Mouse (Mus musculus) thymus, adult 2 months (tissue): ENCODE data around the gene A230050P20Rik. TPM values are rescaled to one million over a fixed set of nuclear protein-coding genes. Genes with fewer than 3 reads are reported as not detected.

Experiments
- DNase-seq: peaks from one replicate; pipeline ENCODE4 v3.0.0; 2021
- H3K27ac ChIP-seq: fragments of 200-500 bp; 2 replicates; pipeline ENCODE4 v1.5.1; 2012; ENCODE audit warnings: low read length, control low read depth; ENCODE audit not compliant: control insufficient read depth, insufficient read depth
- H3K27me3 ChIP-seq: fragments of 200-500 bp; 2 replicates; pipeline ENCODE4 v1.6.1; 2012; ENCODE audit warnings: mild to moderate bottlenecking, low read length, moderate library complexity, mixed read lengths; ENCODE audit not compliant: control insufficient read depth, insufficient read depth
- H3K36me3 ChIP-seq: fragments of 200-500 bp; 2 replicates; pipeline ENCODE4 v1.6.1; 2012; ENCODE audit warnings: mild to moderate bottlenecking, low read length, moderate library complexity; ENCODE audit not compliant: control insufficient read depth, insufficient read depth
- H3K4me1 ChIP-seq: fragments of 200-500 bp; replicated peaks from 2 replicates; pipeline ENCODE4 v1.6.1; 2012; ENCODE audit warnings: low read length; ENCODE audit not compliant: control insufficient read depth, insufficient read depth
- H3K4me3 ChIP-seq: fragments of 200-500 bp; 2 replicates; pipeline ENCODE4 v1.5.1; 2012; ENCODE audit warnings: mild to moderate bottlenecking, low read length, control low read depth, moderate library complexity; ENCODE audit not compliant: control insufficient read depth, insufficient read depth
- CTCF ChIP-seq: fragments of 200-500 bp; IDR thresholded peaks from 2 replicates; pipeline ENCODE4 v1.5.1; 2012; ENCODE audit warnings: mild to moderate bottlenecking, control low read depth, low read length, moderate library complexity, borderline replicate concordance; ENCODE audit not compliant: control insufficient read depth, poor library complexity, insufficient read depth; ENCODE audit errors: extremely low read depth
- POLR2A ChIP-seq: fragments of 200-500 bp; IDR thresholded peaks from 2 replicates; pipeline ENCODE4 v1.6.1; 2012; ENCODE audit warnings: mild to moderate bottlenecking, low read length, control low read depth, moderate library complexity; ENCODE audit not compliant: control insufficient read depth, poor library complexity, insufficient read depth; ENCODE audit errors: extremely low read depth
- WGBS: fragments of 180-500 bp; shearing (Covaris S2); methylation state at CpG from one replicate; pipeline ENCODE4 v1.1.7; 2018; 5-methylcytosine and 5-hydroxymethylcytosine counted together
- polyA plus RNA-seq: library from polyadenylated mRNA; depleted of rRNA; stranded (reverse); fragments of >200 nt; gene quantifications from 2 replicates; pipeline ENCODE4 v1.2.3, GENCODE M21; 2012

The A230050P20Rik gene
- polyA plus RNA-seq, 1 experiment, result 103 TPM

- peak overlapping the region; percentile 57 for H3K27ac ChIP-seq
- H3K4me1 ChIP-seq, result peaks cover 7% of the 10 kb centered on the region
- WGBS, result 27% methylated on average over 10 of the region's 10 CpGs
- TF ChIP-seq POLR2A (no peak), CTCF (no peak)
- DNase-seq, result peak; percentile 51
- H3K27me3 ChIP-seq, result no peaks in the 10 kb centered on the region
- H3K4me3 ChIP-seq, result peak overlapping the region; percentile 28
- H3K36me3 ChIP-seq, result no peaks in the 10 kb centered on the region
These were observed 10.2 kb downstream of the A230050P20Rik start for GRCm38 (mm10) chr9:20878710-20879065.

- Histone ChIP-seq H3K36me3 (no peaks in the 10 kb centered on the region), H3K27ac (peak within 1 kb of the TSS; percentile 57), H3K4me3 (peak within 1 kb of the TSS; percentile 28), H3K27me3 (no peaks in the 10 kb centered on the region), H3K4me1 (peaks cover 7% of the 10 kb centered on the region)
- TF ChIP-seq CTCF (no peak), POLR2A (no peak)
- no peak for DNase-seq
- 98% methylated on average over 13 of the region's 13 CpGs for WGBS
These were observed 10.8 kb downstream of the A230050P20Rik start, which contains the start of gene Angptl6 for GRCm38 (mm10) chr9:20879097-20879792. TSS of gene Angptl6 (minus strand) at chr9:20879727.

- TF ChIP-seq POLR2A, result no peak
- no peak for TF ChIP-seq CTCF
- no peak for DNase-seq
- no peak overlapping the region for H3K27ac ChIP-seq
- WGBS, result 97% methylated on average over 2 of the region's 2 CpGs
- H3K4me3 ChIP-seq, result no peak overlapping the region
- peaks cover 6% of the 10 kb centered on the region for H3K4me1 ChIP-seq
- H3K27me3 ChIP-seq, result no peaks in the 10 kb centered on the region
- H3K36me3 ChIP-seq, result peaks cover 21% of the 10 kb centered on the region
These were observed 18.1 kb downstream of the A230050P20Rik start for GRCm38 (mm10) chr9:20886563-20886962.

GRCm38 (mm10) chr9:20887191-20887590, 18.7 kb downstream of the A230050P20Rik start:
- WGBS, result 91% methylated on average over 6 of the region's 6 CpGs
- TF ChIP-seq POLR2A (no peak), CTCF (no peak)
- peaks cover 28% of the 10 kb centered on the region for H3K36me3 ChIP-seq
- peaks cover 6% of the 10 kb centered on the region for H3K4me1 ChIP-seq
- no peak overlapping the region for H3K27ac ChIP-seq
- H3K27me3 ChIP-seq, result no peaks in the 10 kb centered on the region
- H3K4me3 ChIP-seq, result no peak overlapping the region
- no peak for DNase-seq

- H3K4me1 ChIP-seq, result peaks cover 6% of the 10 kb centered on the region
- H3K27ac ChIP-seq, result peak within 1 kb of the TSS; percentile 76
- WGBS, result under 1% methylated on average over 43 of the region's 43 CpGs
- H3K36me3 ChIP-seq, result peaks cover 29% of the 10 kb centered on the region
- peak; percentile 91 for DNase-seq
- H3K27me3 ChIP-seq, result no peaks in the 10 kb centered on the region
- H3K4me3 ChIP-seq, result peak within 1 kb of the TSS; percentile 69
- 0 out of 2 replicates have a peak, but pooled peaks have one; percentile 17 for TF ChIP-seq CTCF
- TF ChIP-seq POLR2A, result peak; percentile 54; the same call in 1 of the 2 replicates
These were observed 19.4 kb downstream of the A230050P20Rik start, which contains the start of gene Ppan for GRCm38 (mm10) chr9:20887704-20888385. TSS of gene Ppan (plus strand) at chr9:20888175.

GRCm38 (mm10) chr9:20888386-20888765, 19.9 kb downstream of the A230050P20Rik start:
- H3K27me3 ChIP-seq, result no peaks in the 10 kb centered on the region
- H3K36me3 ChIP-seq, result peaks cover 29% of the 10 kb centered on the region
- under 1% methylated on average over 30 of the region's 30 CpGs for WGBS
- peak overlapping the region; percentile 69 for H3K4me3 ChIP-seq
- TF ChIP-seq CTCF (no peak), POLR2A (no peak)
- DNase-seq, result no peak
- H3K4me1 ChIP-seq, result peaks cover 6% of the 10 kb centered on the region
- H3K27ac ChIP-seq, result no peak overlapping the region
